Mouse (Mus musculus): ENCODE results near the gene Tssc4. TPM values are rescaled to one million over a fixed set of nuclear protein-coding genes. Genes with fewer than 3 reads are reported as not detected.
A peak's percentile ranks its signal among the peaks of the same experiment; 100 is the strongest.

Tssc4 gene
- polyA plus RNA-seq, 1 experiment from 2014 or later = 32.8 TPM

- no peak overlapping the region for H3K4me3 ChIP-seq (ENCODE audit: low read depth, low read length)
- H3K9me3 ChIP-seq (ENCODE audit: control insufficient read depth) = no peaks in the 10 kb centered on the region
- no peak overlapping the region for H3K27ac ChIP-seq (ENCODE audit: low read depth, low read length)
- H3K36me3 ChIP-seq (ENCODE audit: control insufficient read depth, insufficient read depth) = no peaks in the 10 kb centered on the region
- no peak for TF ChIP-seq CTCF (IDR thresholded peaks at IDR 0.05; ENCODE audit: low read depth)
- H3K27me3 ChIP-seq (replicated peaks; ENCODE audit: control insufficient read depth, insufficient read depth, low read length) = no peaks in the 10 kb centered on the region
- no peak overlapping the region for H3K9ac ChIP-seq (ENCODE audit: low read depth, low read length)
- peaks cover 6% of the 10 kb centered on the region; the same call in 1 of the 2 replicates for H3K4me1 ChIP-seq (replicated peaks; ENCODE audit: control insufficient read depth, insufficient read depth, low read length)
- H3K4me2 ChIP-seq (replicated peaks; ENCODE audit: low read depth) = no peak overlapping the region
- 67% methylated on average over 5 of the region's 5 CpGs for WGBS
- no peak for ATAC-seq
These were observed 47.5 kb downstream of the Tssc4 start for GRCm38 (mm10) chr7:143116521-143116920.

- no peaks in the 10 kb centered on the region for H3K9me3 ChIP-seq (ENCODE audit: control insufficient read depth)
- H3K36me3 ChIP-seq (ENCODE audit: control insufficient read depth, insufficient read depth) = no peaks in the 10 kb centered on the region
- H3K9ac ChIP-seq (ENCODE audit: low read depth, low read length) = no peak overlapping the region
- no peaks in the 10 kb centered on the region for H3K27me3 ChIP-seq (replicated peaks; ENCODE audit: control insufficient read depth, insufficient read depth, low read length)
- H3K4me1 ChIP-seq (replicated peaks; ENCODE audit: control insufficient read depth, insufficient read depth, low read length) = peaks cover 18% of the 10 kb centered on the region
- WGBS = 30% methylated on average over 1 of the region's 1 CpGs
- H3K4me2 ChIP-seq (replicated peaks; ENCODE audit: low read depth) = no peak overlapping the region
- no peak; the same call in 1 of the 2 replicates for ATAC-seq
- H3K4me3 ChIP-seq (ENCODE audit: low read depth, low read length) = no peak overlapping the region
- TF ChIP-seq CTCF (IDR thresholded peaks at IDR 0.05; ENCODE audit: low read depth) = no peak
- H3K27ac ChIP-seq (ENCODE audit: low read depth, low read length) = peak overlapping the region; percentile 68
These were observed 50.4 kb downstream of the Tssc4 start for GRCm38 (mm10) chr7:143119407-143119806.

GRCm38 (mm10) chr7:143119826-143120225, 50.8 kb downstream of the Tssc4 start:
- H3K4me1 ChIP-seq (replicated peaks; ENCODE audit: control insufficient read depth, insufficient read depth, low read length) = peaks cover 21% of the 10 kb centered on the region
- no peak for TF ChIP-seq CTCF (IDR thresholded peaks at IDR 0.05; ENCODE audit: low read depth)
- no peak overlapping the region for H3K9ac ChIP-seq (ENCODE audit: low read depth, low read length)

More at GRCm38 (mm10) chr7:143119826-143120225, 50.8 kb downstream of the Tssc4 start:
- H3K27ac ChIP-seq (ENCODE audit: low read depth, low read length) = peak overlapping the region; percentile 68
- no peak overlapping the region for H3K4me2 ChIP-seq (replicated peaks; ENCODE audit: low read depth)
- no peak for ATAC-seq
- H3K4me3 ChIP-seq (ENCODE audit: low read depth, low read length) = no peak overlapping the region
- WGBS = 67% methylated on average over 3 of the region's 3 CpGs
- no peaks in the 10 kb centered on the region for H3K9me3 ChIP-seq (ENCODE audit: control insufficient read depth)
- no peaks in the 10 kb centered on the region for H3K27me3 ChIP-seq (replicated peaks; ENCODE audit: control insufficient read depth, insufficient read depth, low read length)
- H3K36me3 ChIP-seq (ENCODE audit: control insufficient read depth, insufficient read depth) = no peaks in the 10 kb centered on the region

Other genes with a start within 250 kb of the Tssc4 start
- 0.55 and 0.78 TPM in 2 replicates for gene Th, start 138.1 kb upstream of the Tssc4 start, polyA plus RNA-seq (2015; fragmentation: Nextera tagmentation; extraction: Ambion mirVana)
- gene Ascl2, start 100.0 kb upstream of the Tssc4 start, polyA plus RNA-seq (2015; fragmentation: Nextera tagmentation; extraction: Ambion mirVana) = 5.4 and 6.8 TPM in 2 replicates
- gene Tspan32, start 64.2 kb upstream of the Tssc4 start, polyA plus RNA-seq (2015; fragmentation: Nextera tagmentation; extraction: Ambion mirVana) = 0.74 and 0.77 TPM in 2 replicates
- 212 and 216 TPM in 2 replicates for gene Cd81, start 16.5 kb upstream of the Tssc4 start, polyA plus RNA-seq (2015; fragmentation: Nextera tagmentation; extraction: Ambion mirVana)
- 0.97 and 1.3 TPM in 2 replicates for gene Trpm5, start 25.4 kb downstream of the Tssc4 start, polyA plus RNA-seq (2015; fragmentation: Nextera tagmentation; extraction: Ambion mirVana)
- 10.5 and 13.8 TPM in 2 replicates for gene Kcnq1, start 37.1 kb downstream of the Tssc4 start, polyA plus RNA-seq (2015; fragmentation: Nextera tagmentation; extraction: Ambion mirVana)